Mouse (Mus musculus) liver, embryonic 14.5 days (tissue): ENCODE results near the gene Col4a1. TPM values are rescaled to one million over a fixed set of nuclear protein-coding genes. Genes with fewer than 3 reads are reported as not detected.

Source experiments
- ATAC-seq: fragments of 200-750 bp; cut with Nextera tagmentation; 2 replicates; pipeline ENCODE4 v1.8.0; 2017; ENCODE audit warnings: moderate number of reproducible peaks, mild to moderate bottlenecking, moderate library complexity; ENCODE audit not compliant: insufficient read depth
- DNase-seq, 3 experiments: peaks; one replicate each; pipeline ENCODE4 v3.0.0-alpha.2; 2012 to 2013; ENCODE audit warnings: low read depth in 3 of 3, low spot score in 3 of 3
- H3K27ac ChIP-seq: fragments of 300-500 bp; sonication (generic); 2 replicates; pipeline ENCODE4 v1.5.1; 2014; ENCODE audit warnings: moderate library complexity, mild to moderate bottlenecking, control low read depth, inconsistent platforms
- H3K27me3 ChIP-seq: fragments of 300-500 bp; sonication (generic); 2 replicates; pipeline ENCODE4 v1.6.1; 2014; ENCODE audit warnings: mild to moderate bottlenecking, low read length, moderate library complexity; ENCODE audit not compliant: control insufficient read depth, insufficient read depth
- H3K36me3 ChIP-seq: fragments of 300-500 bp; sonication (generic); replicated peaks from 2 replicates; pipeline ENCODE4 v1.6.1; 2014; ENCODE audit warnings: low read depth; ENCODE audit not compliant: control insufficient read depth, insufficient read depth
- H3K4me1 ChIP-seq, 2 experiments: fragments of 200-500 bp in 1 of 2; fragments of 300-500 bp in 1 of 2; sonication (generic) in 1 of 2; replicated peaks; 2 replicates each; pipeline ENCODE4 v1.6.1; 2012 to 2014; ENCODE audit warnings: antibody characterized with exemption in 1 of 2, inconsistent platforms in 1 of 2, low read length in 1 of 2; ENCODE audit not compliant: control insufficient read depth in 2 of 2, insufficient read depth in 2 of 2
- H3K4me2 ChIP-seq: fragments of 300-500 bp; sonication (generic); 2 replicates; pipeline ENCODE4 v1.6.1; 2014; ENCODE audit warnings: low read depth, mild to moderate bottlenecking, control low read depth, moderate library complexity
- H3K4me3 ChIP-seq, 2 experiments: fragments of 200-500 bp in 1 of 2; fragments of 300-500 bp in 1 of 2; sonication (generic) in 1 of 2; 2 replicates each; pipeline ENCODE4 v1.5.1; 2012 to 2014; ENCODE audit warnings: low read depth in 2 of 2, low read length in 2 of 2, mild to moderate bottlenecking in 2 of 2, control low read depth in 1 of 2, inconsistent platforms in 1 of 2, moderate library complexity in 1 of 2; ENCODE audit not compliant: insufficient read depth in 1 of 2
- H3K9ac ChIP-seq: fragments of 300-500 bp; sonication (generic); replicated peaks from 2 replicates; pipeline ENCODE4 v1.6.1; 2014; ENCODE audit warnings: mild to moderate bottlenecking, control low read depth, moderate library complexity
- H3K9me3 ChIP-seq: fragments of 300-500 bp; sonication (generic); 2 replicates; pipeline ENCODE4 v1.6.1; 2016; ENCODE audit warnings: low read length, mixed read lengths; ENCODE audit not compliant: control insufficient read depth
- CTCF ChIP-seq: IDR thresholded peaks from 2 replicates; pipeline ENCODE4 v1.5.1; 2016; ENCODE audit warnings: antibody characterized with exemption, low read depth, control low read depth
- EP300 ChIP-seq: IDR thresholded peaks from 2 replicates; pipeline ENCODE4 v1.6.1; 2016; ENCODE audit warnings: antibody characterized with exemption, low read depth
- WGBS: fragments of 180-500 bp; shearing (Covaris S2); extraction: QIAGEN DNeasy Blood & Tissue Kit; methylation state at CpG from one replicate; pipeline ENCODE4 v1.1.7; 2014; ENCODE audit not compliant: insufficient replicate concordance; 5-methylcytosine and 5-hydroxymethylcytosine counted together
- polyA plus RNA-seq, 2 experiments: library from polyadenylated mRNA; depleted of rRNA in 1 of 2; stranded (reverse) in 1 of 2; unstranded in 1 of 2; fragments of >200 nt; fragmentation: Nextera tagmentation in 1 of 2; extraction: Ambion mirVana in 1 of 2; gene quantifications; 2 replicates each; pipeline versions ENCODE4 v1.2.1 to v1.2.3; 2012 to 2014

The Col4a1 gene
- polyA plus RNA-seq, 2 experiments: 13.5 to 16.3 TPM

- TF ChIP-seq CTCF (no peak), EP300 (no peak)
- Histone ChIP-seq H3K9me3 (no peaks in the 10 kb centered on the region), H3K4me1 (no peaks in the 10 kb centered on the region), H3K27me3 (no peaks in the 10 kb centered on the region), H3K36me3 (no peaks in the 10 kb centered on the region; the same call in 1 of the 2 replicates), H3K9ac (no peak overlapping the region), H3K27ac (no peak overlapping the region), H3K4me3 (no peak overlapping the region), H3K4me2 (no peak overlapping the region)
- 62% methylated on average over 4 of the region's 4 CpGs for WGBS
- DNase-seq (no peak), ATAC-seq (no peak)
Measured at GRCm38 (mm10) chr8:11230277-11230676, 82.3 kb downstream of the Col4a1 start.

- ATAC-seq: no peak
- TF ChIP-seq CTCF (no peak), EP300 (no peak)
Measured at GRCm38 (mm10) chr8:11227421-11227820, 85.2 kb downstream of the Col4a1 start.

GRCm38 (mm10) chr8:11225577-11226434 is 86.8 kb downstream of the Col4a1 start:
- Histone ChIP-seq H3K4me3 (no peak overlapping the region), H3K27ac (no peak overlapping the region), H3K4me2 (no peak overlapping the region), H3K27me3 (no peaks in the 10 kb centered on the region), H3K9ac (no peak overlapping the region), H3K9me3 (no peaks in the 10 kb centered on the region), H3K36me3 (no peaks in the 10 kb centered on the region; the same call in 1 of the 2 replicates), H3K4me1 (no peaks in the 10 kb centered on the region)
- DNase-seq: no peak
- ATAC-seq: no peak
- TF ChIP-seq EP300 (no peak), CTCF (no peak)
- 67% methylated on average over 13 of the region's 13 CpGs for WGBS

More at GRCm38 (mm10) chr8:11227421-11227820, 85.2 kb downstream of the Col4a1 start:
- Histone ChIP-seq H3K27ac (no peak overlapping the region), H3K36me3 (no peaks in the 10 kb centered on the region; the same call in 1 of the 2 replicates), H3K9ac (no peak overlapping the region), H3K4me1 (no peaks in the 10 kb centered on the region), H3K4me3 (no peak overlapping the region), H3K4me2 (no peak overlapping the region), H3K27me3 (no peaks in the 10 kb centered on the region), H3K9me3 (no peaks in the 10 kb centered on the region)
- no peak for DNase-seq
- 50% methylated on average over 7 of the region's 7 CpGs for WGBS

GRCm38 (mm10) chr8:11224178-11224577 is 88.4 kb downstream of the Col4a1 start:
- WGBS: 62% methylated on average over 7 of the region's 7 CpGs
- no peak overlapping the region for H3K9ac ChIP-seq
- H3K4me3 ChIP-seq: no peak overlapping the region
- ATAC-seq (no peak), DNase-seq (no peak)
- no peaks in the 10 kb centered on the region; the same call in 1 of the 2 replicates for H3K36me3 ChIP-seq
- H3K27me3 ChIP-seq: no peaks in the 10 kb centered on the region
- no peaks in the 10 kb centered on the region for H3K9me3 ChIP-seq
- TF ChIP-seq EP300: no peak
- no peak for TF ChIP-seq CTCF
- H3K4me2 ChIP-seq: no peak overlapping the region
- H3K4me1 ChIP-seq: no peaks in the 10 kb centered on the region
- H3K27ac ChIP-seq: no peak overlapping the region

GRCm38 (mm10) chr8:11221353-11221752 is 91.3 kb downstream of the Col4a1 start:
- Histone ChIP-seq H3K4me2 (no peak overlapping the region), H3K4me1 (no peaks in the 10 kb centered on the region), H3K9ac (no peak overlapping the region), H3K27ac (no peak overlapping the region), H3K9me3 (no peaks in the 10 kb centered on the region), H3K4me3 (no peak overlapping the region), H3K27me3 (no peaks in the 10 kb centered on the region), H3K36me3 (no peaks in the 10 kb centered on the region)
- WGBS: 59% methylated on average over 5 of the region's 5 CpGs
- no peak for DNase-seq
- TF ChIP-seq CTCF (no peak), EP300 (no peak)
- no peak for ATAC-seq
